Mouse (Mus musculus) G1E-ER4 (cell line): Measurements from ENCODE around the gene Lama1. TPM values are rescaled to one million over a fixed set of nuclear protein-coding genes. Genes with fewer than 3 reads are reported as not detected.

Experiments
- GATA1 ChIP-seq: IDR thresholded peaks from one replicate; pipeline ENCODE4 v1.8.0; 2012; ENCODE audit warnings: low read length, inconsistent platforms
- polyA plus RNA-seq: library from polyadenylated mRNA; stranded (reverse); fragments of >175 nt; gene quantifications from 2 replicates; pipeline ENCODE4 v1.2.3, GENCODE M21; 2012

Lama1 gene
- not detected in 2 replicates for polyA plus RNA-seq

GRCm38 (mm10) chr17:67696694-67697386 is at the start of gene Lama1:
Gene Lama1 (plus strand): TSS chr17:67697259.
- no peak for TF ChIP-seq GATA1

DNA sequence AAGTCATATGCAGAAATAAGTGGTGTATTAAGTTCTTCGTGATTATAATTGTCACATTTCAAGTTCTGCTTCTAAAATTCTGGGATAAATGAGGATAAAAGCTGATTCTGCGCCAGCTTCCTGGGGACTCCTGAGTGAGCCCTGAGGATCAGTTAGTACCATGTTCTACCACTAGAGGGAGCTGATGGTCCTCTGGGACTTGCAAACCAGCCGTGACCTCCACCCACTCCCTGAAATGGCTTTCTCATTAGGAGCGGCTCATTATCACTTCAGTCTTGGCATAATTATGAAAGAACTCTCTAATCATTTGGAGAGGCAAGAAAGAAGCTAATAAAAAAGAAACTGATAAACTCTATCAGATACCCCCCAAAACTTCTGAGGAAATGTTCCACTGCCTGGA is 45.6 kb upstream of the Lama1 start:
- no peak for TF ChIP-seq GATA1

DNA sequence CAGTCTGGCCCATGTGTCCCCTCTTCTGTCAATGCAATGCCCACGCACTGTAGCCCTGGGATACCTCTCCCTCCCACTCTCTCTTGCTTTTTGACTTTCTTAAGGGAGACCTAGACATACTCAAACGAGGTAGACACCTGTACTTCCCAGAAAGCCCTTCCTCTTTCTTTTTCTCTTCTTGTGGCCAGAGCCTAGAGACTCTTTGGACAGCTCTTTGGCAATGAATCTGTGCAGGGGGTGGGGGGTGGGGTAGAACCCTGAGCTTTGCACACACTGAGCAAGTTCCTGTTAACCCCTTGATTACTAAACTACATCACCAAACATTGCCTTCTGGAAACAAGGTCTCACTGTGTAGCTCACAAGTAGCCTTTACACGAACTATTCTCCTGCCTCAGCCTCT is 32.8 kb upstream of the Lama1 start:
- TF ChIP-seq GATA1: no peak

DNA sequence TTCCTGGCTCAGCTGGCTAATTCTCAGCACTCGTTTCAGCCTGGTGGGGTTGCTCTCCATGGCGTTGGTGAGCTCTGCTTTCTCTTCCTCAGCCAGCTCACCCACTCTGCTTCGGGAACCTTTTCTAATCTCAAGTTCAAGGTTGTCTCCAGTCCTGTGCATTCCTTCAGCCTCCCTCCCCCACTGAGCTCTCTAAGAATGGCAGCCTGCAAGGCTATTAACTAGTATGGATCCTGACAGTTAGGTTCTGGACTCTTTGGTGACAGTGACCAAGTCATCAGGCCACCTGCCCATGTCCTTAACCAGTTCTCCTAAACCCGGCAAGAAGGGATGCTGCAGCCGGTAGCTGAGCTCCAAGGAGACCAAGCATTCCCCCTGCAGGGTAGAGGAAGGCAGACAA is 30.1 kb upstream of the Lama1 start:
- TF ChIP-seq GATA1: no peak

DNA sequence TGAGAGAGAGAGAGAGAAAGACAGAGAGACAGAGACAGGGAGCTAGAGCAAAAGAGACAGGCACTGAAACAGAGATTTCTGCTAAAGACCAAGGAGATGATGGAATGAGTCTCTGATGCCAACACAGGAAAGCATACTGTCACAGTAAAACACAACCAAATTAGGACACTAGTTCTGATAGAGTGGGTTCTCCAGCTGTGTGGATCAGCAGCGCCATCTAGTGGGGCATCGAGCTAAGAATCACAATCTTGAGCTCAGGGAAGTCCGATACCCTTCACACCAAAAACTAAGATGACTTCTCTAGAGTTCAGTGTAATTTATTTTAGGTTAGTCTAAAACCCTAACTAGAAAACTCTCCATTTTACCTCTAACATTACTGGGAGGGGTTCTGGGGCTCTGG is 29.1 kb upstream of the Lama1 start:
- no peak for TF ChIP-seq GATA1

DNA sequence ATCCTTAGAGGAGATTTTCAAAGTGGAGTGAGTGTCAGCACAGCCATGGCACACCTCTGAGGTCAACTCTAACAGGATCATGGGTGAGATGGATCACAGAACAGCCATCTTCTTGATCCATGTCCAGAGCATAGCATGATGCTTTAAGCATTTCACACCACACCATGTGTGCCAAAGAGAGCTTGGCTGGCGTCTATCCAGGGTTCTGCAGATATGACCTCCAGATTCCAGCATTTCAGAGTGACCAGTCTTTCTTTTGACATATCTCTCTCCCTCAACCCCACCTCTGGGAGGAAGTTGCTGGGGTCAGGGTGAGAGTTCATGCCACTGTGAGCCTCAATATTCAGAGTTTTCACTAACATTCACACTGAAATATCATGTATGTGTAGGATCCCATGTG is 18.5 kb upstream of the Lama1 start:
- TF ChIP-seq GATA1: no peak

DNA sequence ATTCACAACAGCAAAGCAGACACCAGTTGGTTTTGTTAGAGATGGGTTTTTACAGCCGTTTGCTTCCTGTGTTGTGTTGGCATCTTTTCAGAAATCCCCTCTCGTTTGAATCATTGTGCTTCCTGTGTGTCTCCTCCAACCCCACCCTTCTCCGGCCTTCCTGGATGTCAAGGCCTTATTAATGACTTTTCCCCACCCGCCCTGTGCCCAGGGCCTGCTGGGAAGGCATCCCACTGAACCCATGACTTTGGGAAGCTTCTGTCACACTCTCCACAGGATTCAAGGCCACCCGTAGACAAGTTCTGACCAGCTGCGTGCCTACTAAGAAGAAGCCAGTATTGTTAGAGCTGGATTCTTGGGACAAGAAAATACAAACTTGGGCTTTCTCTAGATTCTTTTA is 16.0 kb upstream of the Lama1 start:
- no peak for TF ChIP-seq GATA1

DNA sequence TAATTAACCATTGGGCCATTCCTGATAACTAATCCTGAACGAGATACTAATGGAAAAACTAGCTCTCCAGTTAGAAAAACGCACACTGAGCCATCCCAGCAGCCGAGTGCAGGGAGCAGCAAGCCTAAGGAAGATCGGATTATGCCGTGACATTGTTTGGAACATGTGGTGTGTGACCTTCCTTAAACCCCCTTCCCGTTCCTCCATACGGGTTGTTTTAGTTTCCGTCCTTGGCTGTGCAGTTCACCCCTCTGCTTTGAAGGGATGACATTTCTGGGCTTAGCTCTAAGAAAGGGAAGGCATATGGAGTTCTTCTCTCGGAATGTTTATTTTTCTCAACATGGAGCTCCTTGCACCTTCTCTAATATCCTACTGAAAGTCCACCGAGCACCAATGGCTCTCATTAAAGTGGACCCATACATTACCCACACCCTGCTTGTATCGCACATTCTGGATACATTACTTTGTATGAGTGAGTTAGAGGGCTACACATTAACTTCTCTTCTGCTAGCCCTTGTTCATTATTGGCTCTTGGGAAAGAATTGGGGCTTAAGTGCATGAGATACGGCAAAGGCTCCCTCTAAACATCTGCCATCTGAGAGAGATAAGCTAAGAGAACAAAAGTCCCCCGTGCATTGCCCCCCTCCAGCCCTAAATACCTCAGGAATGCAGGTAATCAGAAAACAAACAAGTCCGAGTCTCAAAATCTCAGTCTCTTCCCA is 11.9 kb upstream of the Lama1 start:
- no peak for TF ChIP-seq GATA1

GRCm38 (mm10) chr17:67687505-67687904 is 9.6 kb upstream of the Lama1 start:
- TF ChIP-seq GATA1: no peak

GRCm38 (mm10) chr17:67690689-67691088 is 6.4 kb upstream of the Lama1 start:
- no peak for TF ChIP-seq GATA1

GRCm38 (mm10) chr17:67692651-67693050 is 4.4 kb upstream of the Lama1 start:
- TF ChIP-seq GATA1: no peak

DNA sequence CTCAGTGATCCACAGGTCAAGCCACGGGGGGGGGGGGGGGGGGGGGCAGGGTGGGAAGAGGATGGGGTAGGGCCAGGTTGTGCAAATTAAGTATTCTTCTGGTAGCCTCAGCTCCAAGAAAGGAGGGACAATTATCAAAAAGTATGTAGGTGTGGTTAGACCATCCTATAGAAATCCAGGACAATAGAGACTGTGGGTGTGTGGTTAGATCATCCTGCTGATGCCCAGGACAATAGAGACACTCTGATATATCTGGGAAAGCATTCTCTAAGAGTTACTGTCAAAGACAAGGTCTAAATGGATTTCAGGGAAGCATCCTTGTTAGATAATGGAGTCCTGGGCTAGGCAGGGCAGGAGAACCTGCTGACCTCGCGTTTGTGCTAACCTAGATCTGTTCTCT is 3.2 kb upstream of the Lama1 start:
- no peak for TF ChIP-seq GATA1

GRCm38 (mm10) chr17:67697461-67697891 is 417 bp downstream of the Lama1 start:
- no peak for TF ChIP-seq GATA1

GRCm38 (mm10) chr17:67698301-67698700 is 1.2 kb downstream of the Lama1 start:
- no peak for TF ChIP-seq GATA1

GRCm38 (mm10) chr17:67701761-67702160 is 4.7 kb downstream of the Lama1 start:
- TF ChIP-seq GATA1: no peak

DNA sequence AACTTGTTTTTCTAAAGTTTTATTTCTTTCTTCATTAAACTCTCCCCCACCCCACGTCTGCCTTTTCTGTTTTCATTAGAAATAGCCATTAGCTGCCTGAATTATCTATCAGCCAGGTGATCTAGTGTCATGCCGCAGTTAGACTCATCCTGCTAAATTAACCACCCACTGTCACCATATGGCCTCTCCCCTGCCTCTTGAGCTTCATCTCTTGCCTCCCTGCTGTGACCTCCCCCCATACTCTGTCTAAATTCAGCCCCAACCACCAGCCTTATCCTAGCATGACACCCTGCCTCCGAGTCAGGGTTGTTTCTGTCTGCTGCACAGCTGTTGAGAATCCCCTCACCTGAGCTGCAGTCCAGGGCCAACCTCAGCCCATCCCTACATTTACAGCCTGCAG is 5.9 kb downstream of the Lama1 start:
- TF ChIP-seq GATA1: no peak
